Mouse (Mus musculus): ENCODE results near the gene Ccdc188. TPM values are rescaled to one million over a fixed set of nuclear protein-coding genes. Genes with fewer than 3 reads are reported as not detected.

The Ccdc188 gene
- polyA plus RNA-seq, 1 experiment = not detected

DNA sequence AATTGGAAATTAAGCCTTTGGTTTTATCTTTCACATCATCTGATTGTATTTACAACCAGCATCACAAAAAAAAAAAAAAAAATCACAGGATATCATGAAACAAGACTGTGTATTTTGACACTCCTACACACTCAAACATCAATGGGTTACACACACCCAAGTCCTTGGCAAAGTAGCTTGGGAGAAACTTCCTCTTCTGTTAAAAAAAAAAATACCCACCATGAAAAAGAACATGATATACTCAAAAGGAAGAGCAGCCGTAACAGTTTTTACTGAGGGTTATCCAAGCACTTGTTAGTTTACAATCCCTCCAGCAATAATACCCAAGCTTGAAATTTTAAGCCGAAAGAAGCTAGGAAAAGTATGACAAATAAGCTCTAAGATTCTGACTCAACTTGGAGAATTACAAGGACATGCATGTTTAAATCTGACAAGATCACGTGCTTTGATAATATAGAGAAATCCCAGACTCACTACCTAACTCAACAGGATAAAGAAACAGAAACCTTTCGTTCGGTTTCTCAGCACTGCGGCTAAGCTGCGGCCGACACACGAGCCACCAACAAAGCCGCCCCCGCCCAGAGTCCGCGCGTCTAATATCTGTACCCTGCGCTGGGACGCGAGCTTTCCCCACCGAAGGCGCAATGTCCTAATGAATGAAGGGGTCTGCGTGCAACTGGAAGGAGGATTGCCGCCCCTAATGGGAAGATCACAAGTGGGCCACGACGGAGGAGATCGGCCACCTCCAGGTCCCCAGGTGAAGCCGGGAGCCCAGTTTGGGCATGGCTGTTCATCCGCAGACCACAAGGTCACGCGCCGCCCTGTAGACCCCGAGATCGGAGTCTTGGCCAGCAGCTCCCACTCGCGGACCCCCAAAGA, 30.1 kb downstream of the Ccdc188 start:
- Histone ChIP-seq H3K4me3 (replicated peaks) (peak overlapping the region; percentile 99), H3K4me1 (peaks cover 84% of the 10 kb centered on the region), H3K9me3 (no peaks in the 10 kb centered on the region), H3K36me3 (replicated peaks; ENCODE audit: low read length) (peaks cover 73% of the 10 kb centered on the region), H3K27me3 (replicated peaks) (no peaks in the 10 kb centered on the region)
- no peak for TF ChIP-seq GATA1 (IDR thresholded peaks at IDR 0.05; ENCODE audit: borderline replicate concordance, low read length)
- TF ChIP-seq FLI1 (IDR thresholded peaks at IDR 0.05; ENCODE audit: low read length) = no peak

DNA sequence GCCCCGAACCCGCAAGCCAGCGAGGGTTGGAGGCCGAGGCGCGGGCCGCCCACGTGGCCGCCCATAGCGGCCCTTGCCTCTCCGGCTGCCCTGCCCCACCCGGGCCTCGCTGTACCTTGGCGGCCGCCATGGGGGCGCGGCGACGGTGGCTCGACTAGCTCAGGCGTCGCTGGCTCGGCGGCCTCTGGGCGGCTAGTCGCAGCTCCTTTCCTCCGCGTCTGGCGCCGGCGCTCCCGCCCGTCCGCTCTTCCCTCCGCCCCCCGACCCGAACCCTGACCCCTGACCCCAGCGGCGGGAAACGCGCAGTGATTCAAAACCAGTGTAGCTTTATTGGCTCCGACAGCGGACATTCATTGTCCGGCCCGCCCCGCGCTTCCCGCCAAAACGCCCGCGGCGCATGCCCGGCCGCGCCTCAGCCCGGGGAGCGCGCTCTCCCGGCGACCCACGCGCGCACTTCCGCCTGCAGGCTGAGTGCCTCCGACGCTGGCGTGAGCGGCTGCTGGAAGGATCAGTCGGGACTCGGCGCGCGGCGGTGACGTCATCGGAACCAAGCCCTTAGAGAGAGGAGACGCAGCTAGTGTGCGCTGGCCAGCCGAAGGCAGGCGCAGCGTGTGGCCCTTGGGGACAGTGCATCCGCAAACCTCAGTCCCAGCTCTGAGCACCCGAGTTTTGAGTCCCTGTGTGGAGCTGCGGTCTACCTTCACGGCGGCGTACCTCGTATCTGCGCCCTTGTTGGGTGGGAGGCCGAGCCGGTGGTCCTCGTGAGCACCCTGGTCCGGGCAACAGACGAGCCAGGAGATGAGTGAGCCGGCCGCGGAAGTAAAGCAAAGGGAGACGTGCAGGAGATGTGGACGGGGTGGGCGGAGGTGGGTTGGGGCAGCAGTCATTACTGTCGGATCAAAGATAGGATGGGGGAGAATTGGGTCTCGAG, 31.0 kb downstream of the Ccdc188 start, which contains the start of the genes Trmt2a and Ranbp1:
TSS of gene Trmt2a (plus strand) at position 247 of the 931 bp plus-strand sequence.
TSS of gene Ranbp1 (minus strand) at position 300 of the 931 bp plus-strand sequence.
- Histone ChIP-seq H3K4me1 (peaks cover 81% of the 10 kb centered on the region), H3K36me3 (replicated peaks; ENCODE audit: low read length) (peaks cover 73% of the 10 kb centered on the region), H3K9me3 (no peaks in the 10 kb centered on the region), H3K27me3 (replicated peaks) (no peaks in the 10 kb centered on the region), H3K4me3 (replicated peaks) (peak within 1 kb of the TSS; percentile 99)
- TF ChIP-seq GATA1 (IDR thresholded peaks at IDR 0.05; ENCODE audit: borderline replicate concordance, low read length) (no peak), FLI1 (IDR thresholded peaks at IDR 0.05; ENCODE audit: low read length) (peak; percentile 63; the same call in 1 of the 2 replicates)

DNA sequence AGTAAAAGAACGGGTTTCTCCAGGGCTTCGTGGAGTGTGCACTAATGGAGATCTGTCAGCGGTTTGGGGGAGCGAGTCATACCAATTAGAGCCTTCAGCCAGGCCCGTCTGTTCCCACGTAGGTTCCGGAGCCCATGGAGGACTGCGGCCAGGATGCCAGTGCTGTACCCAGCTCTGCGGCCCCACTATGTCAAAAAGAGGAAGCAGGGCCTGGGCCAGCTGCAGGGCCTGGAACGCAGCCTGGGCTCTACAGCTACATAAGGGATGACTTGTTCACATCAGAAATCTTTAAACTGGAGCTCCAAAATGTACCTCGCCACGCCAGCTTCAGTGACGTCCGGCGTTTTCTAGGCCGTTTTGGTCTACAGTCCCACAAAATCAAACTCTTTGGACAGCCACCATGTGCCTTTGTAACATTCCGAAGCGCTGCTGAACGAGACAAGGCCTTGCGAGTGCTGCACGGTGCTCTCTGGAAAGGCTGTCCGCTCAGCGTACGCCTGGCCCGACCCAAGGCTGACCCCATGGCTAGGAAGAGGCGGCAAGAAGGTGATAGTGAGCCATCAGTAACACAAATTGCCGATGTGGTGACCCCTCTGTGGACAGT, 31.8 kb downstream of the Ccdc188 start:
- peak overlapping the region; percentile 99 for H3K4me3 ChIP-seq (replicated peaks)
- no peak for TF ChIP-seq FLI1 (IDR thresholded peaks at IDR 0.05; ENCODE audit: low read length)
- no peak for TF ChIP-seq GATA1 (IDR thresholded peaks at IDR 0.05; ENCODE audit: borderline replicate concordance, low read length)
- H3K36me3 ChIP-seq (replicated peaks; ENCODE audit: low read length) = peaks cover 74% of the 10 kb centered on the region
- H3K4me1 ChIP-seq = peaks cover 73% of the 10 kb centered on the region
- H3K27me3 ChIP-seq (replicated peaks) = no peaks in the 10 kb centered on the region
- no peaks in the 10 kb centered on the region for H3K9me3 ChIP-seq

GRCm38 (mm10) chr16:18250231-18250630, 32.6 kb downstream of the Ccdc188 start:
- peak overlapping the region; percentile 99 for H3K4me3 ChIP-seq (replicated peaks)
- no peaks in the 10 kb centered on the region for H3K9me3 ChIP-seq
- TF ChIP-seq GATA1 (IDR thresholded peaks at IDR 0.05; ENCODE audit: borderline replicate concordance, low read length) (no peak), FLI1 (IDR thresholded peaks at IDR 0.05; ENCODE audit: low read length) (no peak)
- H3K36me3 ChIP-seq (replicated peaks; ENCODE audit: low read length) = peaks cover 71% of the 10 kb centered on the region
- H3K4me1 ChIP-seq = peaks cover 66% of the 10 kb centered on the region
- H3K27me3 ChIP-seq (replicated peaks) = no peaks in the 10 kb centered on the region

DNA sequence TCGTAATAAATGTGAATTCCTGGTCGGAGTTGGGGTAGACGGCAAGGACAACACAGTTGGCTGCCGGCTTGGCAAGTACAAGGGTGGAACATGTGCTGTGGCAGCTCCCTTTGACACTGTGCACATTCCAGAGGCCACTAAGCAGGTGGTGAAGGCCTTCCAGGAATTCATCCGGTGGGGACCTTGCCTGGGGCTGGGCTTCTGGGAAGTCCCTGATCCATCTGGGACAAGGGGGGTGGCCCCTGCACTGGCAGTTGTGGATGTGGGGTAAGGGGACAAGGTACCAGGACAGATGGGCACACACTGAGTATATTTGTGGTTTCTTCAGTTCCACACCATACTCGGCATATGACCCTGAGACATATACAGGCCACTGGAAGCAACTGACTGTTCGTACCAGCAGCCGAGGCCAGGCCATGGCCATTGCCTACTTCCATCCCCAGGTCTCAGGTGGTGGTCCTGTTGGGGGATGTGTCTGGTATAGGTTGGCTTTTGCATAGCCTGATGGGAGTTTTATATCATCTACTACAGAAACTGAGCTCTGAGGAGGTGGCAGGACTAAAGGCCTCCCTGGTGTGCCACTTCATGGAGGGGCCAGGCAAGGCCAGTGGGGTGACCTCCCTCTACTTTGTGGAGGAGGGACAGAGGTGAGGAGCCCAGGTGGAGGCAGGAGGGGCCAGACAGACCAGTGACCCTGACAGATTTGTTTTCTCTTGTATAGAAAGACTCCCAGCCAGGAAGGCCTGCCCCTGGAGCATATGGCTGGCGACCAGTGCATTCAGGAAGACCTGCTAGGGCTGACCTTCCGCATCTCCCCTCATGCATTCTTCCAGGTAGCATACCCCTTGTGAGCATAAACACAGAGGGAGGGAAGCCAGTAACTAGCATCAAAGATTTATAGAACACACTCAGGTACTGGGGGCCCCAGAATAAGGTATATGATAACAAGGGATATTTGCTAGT, 33.4 kb downstream of the Ccdc188 start:
- H3K36me3 ChIP-seq (replicated peaks; ENCODE audit: low read length) = peaks cover 71% of the 10 kb centered on the region
- H3K4me1 ChIP-seq = peaks cover 58% of the 10 kb centered on the region
- no peak for TF ChIP-seq GATA1 (IDR thresholded peaks at IDR 0.05; ENCODE audit: borderline replicate concordance, low read length)
- no peak for TF ChIP-seq FLI1 (IDR thresholded peaks at IDR 0.05; ENCODE audit: low read length)

GRCm38 (mm10) chr16:18252736-18253135, 35.1 kb downstream of the Ccdc188 start:
- Histone ChIP-seq H3K27me3 (replicated peaks) (no peaks in the 10 kb centered on the region), H3K4me3 (replicated peaks) (no peak overlapping the region), H3K9me3 (no peaks in the 10 kb centered on the region), H3K36me3 (replicated peaks; ENCODE audit: low read length) (peaks cover 78% of the 10 kb centered on the region), H3K4me1 (peaks cover 42% of the 10 kb centered on the region)
- TF ChIP-seq GATA1 (IDR thresholded peaks at IDR 0.05; ENCODE audit: borderline replicate concordance, low read length) (no peak), FLI1 (IDR thresholded peaks at IDR 0.05; ENCODE audit: low read length) (no peak)

More for the DNA sequence above, 33.4 kb downstream of the Ccdc188 start:
- Histone ChIP-seq H3K4me3 (replicated peaks) (peak overlapping the region; percentile 29), H3K9me3 (no peaks in the 10 kb centered on the region), H3K27me3 (replicated peaks) (no peaks in the 10 kb centered on the region)

GRCm38 (mm10) chr16:18253866-18254265, 36.2 kb downstream of the Ccdc188 start:
- H3K9me3 ChIP-seq = no peaks in the 10 kb centered on the region
- H3K4me3 ChIP-seq (replicated peaks) = no peak overlapping the region
- peaks cover 38% of the 10 kb centered on the region for H3K4me1 ChIP-seq
- TF ChIP-seq GATA1 (IDR thresholded peaks at IDR 0.05; ENCODE audit: borderline replicate concordance, low read length) = no peak
- TF ChIP-seq FLI1 (IDR thresholded peaks at IDR 0.05; ENCODE audit: low read length) = no peak
- no peaks in the 10 kb centered on the region for H3K27me3 ChIP-seq (replicated peaks)
- H3K36me3 ChIP-seq (replicated peaks; ENCODE audit: low read length) = peaks cover 88% of the 10 kb centered on the region

GRCm38 (mm10) chr16:18258221-18258620, 40.5 kb downstream of the Ccdc188 start, which contains the start of gene Gm49776:
TSS of gene Gm49776 (minus strand) at chr16:18258321.
- H3K9me3 ChIP-seq = no peaks in the 10 kb centered on the region
- H3K4me1 ChIP-seq = peaks cover 1% of the 10 kb centered on the region; the same call in 1 of the 2 replicates
- H3K27me3 ChIP-seq (replicated peaks) = no peaks in the 10 kb centered on the region
- no peak for TF ChIP-seq GATA1 (IDR thresholded peaks at IDR 0.05; ENCODE audit: borderline replicate concordance, low read length)
- TF ChIP-seq FLI1 (IDR thresholded peaks at IDR 0.05; ENCODE audit: low read length) = no peak
- H3K36me3 ChIP-seq (replicated peaks; ENCODE audit: low read length) = peaks cover 92% of the 10 kb centered on the region
- H3K4me3 ChIP-seq (replicated peaks) = no peak within 1 kb of the TSS

Measured in megakaryocyte, embryonic 14.5 days (primary cell).